Mouse (Mus musculus) duodenum, adult 2 months (tissue): Measurements from ENCODE around the gene Cir1. TPM values are rescaled to one million over a fixed set of nuclear protein-coding genes. Genes with fewer than 3 reads are reported as not detected.

Experiments used
- polyA plus RNA-seq: library from polyadenylated mRNA; depleted of rRNA; stranded (reverse); fragments of >200 nt; gene quantifications from 2 replicates; pipeline ENCODE4 v1.2.3, GENCODE M21; 2012; ENCODE audit warnings: low replicate concordance; rRNA removed

The Cir1 gene
- 0.15 and 0.32 TPM in 2 replicates for polyA plus RNA-seq

GRCm38 (mm10) chr2:73312152-73313116 is at the start of gene Cir1, which contains the start of gene Scrn3:
TSS of gene Cir1 (minus strand) at chr2:73312701.
TSS of gene Scrn3 (plus strand) at chr2:73312601.

GRCm38 (mm10) chr2:73271459-73272161 is 40.9 kb downstream of the Cir1 start, which contains the start of gene Sp9:
TSS of gene Sp9 (plus strand) at chr2:73271925.

Other genes starting within 250 kb of the Cir1 start
- gene Ola1, start 93.8 kb downstream of the Cir1 start, polyA plus RNA-seq, result 0.38 and 0.81 TPM in 2 replicates
- gene Sp9, start 40.8 kb downstream of the Cir1 start, polyA plus RNA-seq, result not detected in 2 replicates
- 1.5 and 1.9 TPM in 2 replicates for gene Scrn3, start 100 bp downstream of the Cir1 start, polyA plus RNA-seq
- 12.9 and 19.9 TPM in 2 replicates for gene Gpr155, start 73.9 kb upstream of the Cir1 start, polyA plus RNA-seq
- gene Wipf1, start 217.0 kb upstream of the Cir1 start, polyA plus RNA-seq, result 12.5 and 14.0 TPM in 2 replicates